Mouse (Mus musculus) spleen, adult 2 months (tissue): ENCODE results near the gene Pank4.

Experiments used
- CTCF ChIP-seq: fragments of 200-500 bp; IDR thresholded peaks from 2 replicates; pipeline ENCODE4 v1.5.1; 2011; ENCODE audit warnings: mild to moderate bottlenecking, inconsistent platforms; ENCODE audit not compliant: insufficient read depth, insufficient read length, insufficient replicate concordance; ENCODE audit errors: extremely low read depth
- POLR2A ChIP-seq: fragments of 200-500 bp; IDR thresholded peaks from 2 replicates; pipeline ENCODE4 v1.6.1; 2011; ENCODE audit warnings: low read depth, low read length, inconsistent platforms

GRCm38 (mm10) chr4:154986750-154987149 lies 22.8 kb downstream of the Pank4 start:
- TF ChIP-seq CTCF (no peak), POLR2A (no peak)
